Mouse (Mus musculus): ENCODE data around the gene Abhd12. TPM values are rescaled to one million over a fixed set of nuclear protein-coding genes. Genes with fewer than 3 reads are reported as not detected.

Abhd12 gene
- polyA plus RNA-seq, 1 experiment from 2014 or later, result 73.2 TPM

- H3K4me3 ChIP-seq (ENCODE audit: low read depth, low read length), result no peak overlapping the region
- peaks cover 66% of the 10 kb centered on the region for H3K36me3 ChIP-seq (ENCODE audit: control insufficient read depth, insufficient read depth, low read length)
- no peaks in the 10 kb centered on the region for H3K4me1 ChIP-seq (replicated peaks; ENCODE audit: control insufficient read depth, insufficient read depth)
- H3K9ac ChIP-seq (ENCODE audit: low read length), result no peak overlapping the region
- no peak for ATAC-seq (ENCODE audit: low FRiP score, low TSS enrichment)
- 82% methylated on average over 8 of the region's 8 CpGs for WGBS
- TF ChIP-seq EP300 (optimal IDR thresholded peaks at IDR 0.05), result no peak
- no peak for TF ChIP-seq CTCF (IDR thresholded peaks at IDR 0.05; ENCODE audit: low read depth)
- no peak overlapping the region for H3K27ac ChIP-seq (replicated peaks)
- H3K9me3 ChIP-seq (ENCODE audit: control insufficient read depth, low read length), result no peaks in the 10 kb centered on the region
- H3K27me3 ChIP-seq (ENCODE audit: control insufficient read depth, insufficient read depth, low read length), result no peaks in the 10 kb centered on the region
- H3K4me2 ChIP-seq (replicated peaks; ENCODE audit: low read depth), result no peak overlapping the region
- DNase-seq (ENCODE audit: low spot score), result no peak
Observed at GRCm38 (mm10) chr2:150822987-150823386, 81.6 kb downstream of the Abhd12 start.

GRCm38 (mm10) chr2:150820720-150821119 lies 83.8 kb downstream of the Abhd12 start:
- DNase-seq (ENCODE audit: low spot score), result no peak
- H3K36me3 ChIP-seq (ENCODE audit: control insufficient read depth, insufficient read depth, low read length), result peaks cover 57% of the 10 kb centered on the region
- WGBS, result 81% methylated on average over 8 of the region's 8 CpGs
- H3K9me3 ChIP-seq (ENCODE audit: control insufficient read depth, low read length), result no peaks in the 10 kb centered on the region
- no peaks in the 10 kb centered on the region for H3K27me3 ChIP-seq (ENCODE audit: control insufficient read depth, insufficient read depth, low read length)
- H3K27ac ChIP-seq (replicated peaks), result no peak overlapping the region
- H3K4me2 ChIP-seq (replicated peaks; ENCODE audit: low read depth), result no peak overlapping the region
- H3K9ac ChIP-seq (ENCODE audit: low read length), result no peak overlapping the region
- H3K4me1 ChIP-seq (replicated peaks; ENCODE audit: control insufficient read depth, insufficient read depth), result no peaks in the 10 kb centered on the region
- no peak overlapping the region for H3K4me3 ChIP-seq (ENCODE audit: low read depth, low read length)
- no peak for TF ChIP-seq CTCF (IDR thresholded peaks at IDR 0.05; ENCODE audit: low read depth)
- ATAC-seq (ENCODE audit: low FRiP score, low TSS enrichment), result no peak

GRCm38 (mm10) chr2:150818742-150819141 lies 85.8 kb downstream of the Abhd12 start:
- no peak overlapping the region for H3K27ac ChIP-seq (replicated peaks)
- no peak overlapping the region for H3K9ac ChIP-seq (ENCODE audit: low read length)
- H3K36me3 ChIP-seq (ENCODE audit: control insufficient read depth, insufficient read depth, low read length), result peaks cover 53% of the 10 kb centered on the region
- TF ChIP-seq EP300 (optimal IDR thresholded peaks at IDR 0.05) (no peak), CTCF (IDR thresholded peaks at IDR 0.05; ENCODE audit: low read depth) (no peak)
- 86% methylated on average over 8 of the region's 8 CpGs for WGBS
- no peak overlapping the region for H3K4me2 ChIP-seq (replicated peaks; ENCODE audit: low read depth)
- no peak for ATAC-seq (ENCODE audit: low FRiP score, low TSS enrichment)
- no peak for DNase-seq (ENCODE audit: low spot score)
- no peaks in the 10 kb centered on the region for H3K9me3 ChIP-seq (ENCODE audit: control insufficient read depth, low read length)
- H3K27me3 ChIP-seq (ENCODE audit: control insufficient read depth, insufficient read depth, low read length), result no peaks in the 10 kb centered on the region
- no peaks in the 10 kb centered on the region for H3K4me1 ChIP-seq (replicated peaks; ENCODE audit: control insufficient read depth, insufficient read depth)
- H3K4me3 ChIP-seq (ENCODE audit: low read depth, low read length), result no peak overlapping the region

GRCm38 (mm10) chr2:150816676-150817402 lies 87.7 kb downstream of the Abhd12 start:
- DNase-seq (ENCODE audit: low spot score) (no peak), ATAC-seq (ENCODE audit: low FRiP score, low TSS enrichment) (no peak)
- Histone ChIP-seq H3K9ac (ENCODE audit: low read length) (no peak overlapping the region), H3K4me2 (replicated peaks; ENCODE audit: low read depth) (no peak overlapping the region), H3K27me3 (ENCODE audit: control insufficient read depth, insufficient read depth, low read length) (no peaks in the 10 kb centered on the region), H3K4me1 (replicated peaks; ENCODE audit: control insufficient read depth, insufficient read depth) (no peaks in the 10 kb centered on the region), H3K4me3 (ENCODE audit: low read depth, low read length) (no peak overlapping the region), H3K36me3 (ENCODE audit: control insufficient read depth, insufficient read depth, low read length) (peaks cover 53% of the 10 kb centered on the region), H3K9me3 (ENCODE audit: control insufficient read depth, low read length) (no peaks in the 10 kb centered on the region), H3K27ac (replicated peaks) (0 out of 2 replicates have a peak overlapping the region, but pooled peaks have one; percentile 8)
- no peak for TF ChIP-seq CTCF (IDR thresholded peaks at IDR 0.05; ENCODE audit: low read depth)
- 86% methylated on average over 18 of the region's 18 CpGs for WGBS

- H3K4me2 ChIP-seq (replicated peaks; ENCODE audit: low read depth), result no peak overlapping the region
- TF ChIP-seq CTCF (IDR thresholded peaks at IDR 0.05; ENCODE audit: low read depth) (no peak), EP300 (optimal IDR thresholded peaks at IDR 0.05) (no peak)
- no peak overlapping the region for H3K9ac ChIP-seq (ENCODE audit: low read length)
- DNase-seq (ENCODE audit: low spot score) (no peak), ATAC-seq (ENCODE audit: low FRiP score, low TSS enrichment) (no peak)
- H3K9me3 ChIP-seq (ENCODE audit: control insufficient read depth, low read length), result no peaks in the 10 kb centered on the region
- WGBS, result 88% methylated on average over 6 of the region's 6 CpGs
- no peaks in the 10 kb centered on the region for H3K27me3 ChIP-seq (ENCODE audit: control insufficient read depth, insufficient read depth, low read length)
- no peak overlapping the region for H3K27ac ChIP-seq (replicated peaks)
- no peak overlapping the region for H3K4me3 ChIP-seq (ENCODE audit: low read depth, low read length)
- H3K36me3 ChIP-seq (ENCODE audit: control insufficient read depth, insufficient read depth, low read length), result peaks cover 50% of the 10 kb centered on the region
- no peaks in the 10 kb centered on the region for H3K4me1 ChIP-seq (replicated peaks; ENCODE audit: control insufficient read depth, insufficient read depth)
Observed at GRCm38 (mm10) chr2:150812816-150813215, 91.7 kb downstream of the Abhd12 start.

GRCm38 (mm10) chr2:150810603-150811002 lies 93.9 kb downstream of the Abhd12 start:
- no peaks in the 10 kb centered on the region for H3K9me3 ChIP-seq (ENCODE audit: control insufficient read depth, low read length)
- H3K4me1 ChIP-seq (replicated peaks; ENCODE audit: control insufficient read depth, insufficient read depth), result no peaks in the 10 kb centered on the region
- WGBS, result 76% methylated on average over 5 of the region's 5 CpGs
- no peak overlapping the region for H3K4me2 ChIP-seq (replicated peaks; ENCODE audit: low read depth)
- no peak overlapping the region for H3K9ac ChIP-seq (ENCODE audit: low read length)
- H3K27me3 ChIP-seq (ENCODE audit: control insufficient read depth, insufficient read depth, low read length), result no peaks in the 10 kb centered on the region
- TF ChIP-seq CTCF (IDR thresholded peaks at IDR 0.05; ENCODE audit: low read depth), result no peak
- TF ChIP-seq EP300 (optimal IDR thresholded peaks at IDR 0.05), result no peak
- H3K36me3 ChIP-seq (ENCODE audit: control insufficient read depth, insufficient read depth, low read length), result peaks cover 45% of the 10 kb centered on the region
- DNase-seq (ENCODE audit: low spot score) (no peak), ATAC-seq (ENCODE audit: low FRiP score, low TSS enrichment) (no peak)
- H3K27ac ChIP-seq (replicated peaks), result no peak overlapping the region
- H3K4me3 ChIP-seq (ENCODE audit: low read depth, low read length), result no peak overlapping the region

All from stomach, postnatal 0 days (tissue).